Mouse (Mus musculus) heart, embryonic 12.5 days (tissue): ENCODE results near the gene Bmpr2. TPM values are rescaled to one million over a fixed set of nuclear protein-coding genes. Genes with fewer than 3 reads are reported as not detected.

Experiments used
- ATAC-seq: fragments of 200-750 bp; cut with Nextera tagmentation; 2 replicates; pipeline ENCODE4 v1.8.0; 2017; ENCODE audit warnings: moderate TSS enrichment, moderate library complexity; ENCODE audit not compliant: insufficient number of reproducible peaks, low FRiP score
- H3K27ac ChIP-seq: fragments of 300-500 bp; sonication (generic); 2 replicates; pipeline ENCODE4 v1.5.1; 2016; ENCODE audit warnings: mild to moderate bottlenecking, moderate library complexity; ENCODE audit not compliant: poor library complexity, severe bottlenecking
- H3K27me3 ChIP-seq: fragments of 300-500 bp; sonication (generic); replicated peaks from 2 replicates; pipeline ENCODE4 v1.6.1; 2016; ENCODE audit warnings: mild to moderate bottlenecking, moderate library complexity
- H3K36me3 ChIP-seq: fragments of 300-500 bp; sonication (generic); 2 replicates; pipeline ENCODE4 v1.6.1; 2016; ENCODE audit warnings: mild to moderate bottlenecking, moderate library complexity
- H3K4me1 ChIP-seq: fragments of 300-500 bp; sonication (generic); replicated peaks from 2 replicates; pipeline ENCODE4 v1.6.1; 2016; ENCODE audit warnings: mild to moderate bottlenecking
- H3K4me2 ChIP-seq: fragments of 300-500 bp; sonication (generic); 2 replicates; pipeline ENCODE4 v1.6.1; 2016; ENCODE audit warnings: mild to moderate bottlenecking, moderate library complexity
- H3K4me3 ChIP-seq: fragments of 300-500 bp; sonication (generic); 2 replicates; pipeline ENCODE4 v1.5.1; 2016; ENCODE audit warnings: mild to moderate bottlenecking
- H3K9ac ChIP-seq: fragments of 300-500 bp; sonication (generic); 2 replicates; pipeline ENCODE4 v1.6.1; 2016; ENCODE audit warnings: mild to moderate bottlenecking, moderate library complexity
- H3K9me3 ChIP-seq: fragments of 300-500 bp; sonication (generic); replicated peaks from 2 replicates; pipeline ENCODE4 v1.6.1; 2016; ENCODE audit warnings: mild to moderate bottlenecking, moderate library complexity
- WGBS: fragments of 180-500 bp; shearing (Covaris S2); methylation state at CpG from one replicate; pipeline ENCODE4 v1.1.7; 2016; 5-methylcytosine and 5-hydroxymethylcytosine counted together
- polyA plus RNA-seq: library from polyadenylated mRNA; unstranded; fragments of >200 nt; fragmentation: Nextera tagmentation; extraction: Ambion mirVana; gene quantifications from 2 replicates; pipeline ENCODE4 v1.2.1, GENCODE M21; 2016

Bmpr2 gene
- polyA plus RNA-seq, 1 experiment from 2014 or later, result 8.7 TPM

GRCm38 (mm10) chr1:59795336-59795735 lies 32.1 kb downstream of the Bmpr2 start:
- H3K27ac ChIP-seq, result no peak overlapping the region
- H3K4me1 ChIP-seq, result 0 out of 2 replicates have a peak, but pooled peaks cover 4% of the 10 kb centered on the region
- H3K9me3 ChIP-seq, result no peaks in the 10 kb centered on the region
- H3K4me3 ChIP-seq, result no peak overlapping the region
- H3K9ac ChIP-seq, result no peak overlapping the region
- WGBS, result 52% methylated on average over 1 of the region's 1 CpGs
- no peaks in the 10 kb centered on the region for H3K36me3 ChIP-seq
- H3K4me2 ChIP-seq, result no peak overlapping the region
- H3K27me3 ChIP-seq, result no peaks in the 10 kb centered on the region
- ATAC-seq, result no peak

GRCm38 (mm10) chr1:59797865-59798264 lies 34.7 kb downstream of the Bmpr2 start:
- Histone ChIP-seq H3K4me1 (peaks cover 6% of the 10 kb centered on the region), H3K4me2 (no peak overlapping the region), H3K4me3 (no peak overlapping the region), H3K9ac (no peak overlapping the region), H3K36me3 (no peaks in the 10 kb centered on the region; the same call in 1 of the 2 replicates), H3K27me3 (no peaks in the 10 kb centered on the region), H3K27ac (no peak overlapping the region), H3K9me3 (no peaks in the 10 kb centered on the region)
- no peak for ATAC-seq
- 58% methylated on average over 2 of the region's 2 CpGs for WGBS

GRCm38 (mm10) chr1:59804363-59804762 lies 41.2 kb downstream of the Bmpr2 start:
- no peaks in the 10 kb centered on the region for H3K9me3 ChIP-seq
- H3K4me3 ChIP-seq, result no peak overlapping the region
- H3K4me2 ChIP-seq, result no peak overlapping the region
- ATAC-seq, result peak; percentile 63
- H3K36me3 ChIP-seq, result no peaks in the 10 kb centered on the region; the same call in 1 of the 2 replicates
- H3K27ac ChIP-seq, result peak overlapping the region; percentile 43; the same call in 1 of the 2 replicates
- H3K27me3 ChIP-seq, result no peaks in the 10 kb centered on the region
- 33% methylated on average over 2 of the region's 2 CpGs for WGBS
- no peak overlapping the region for H3K9ac ChIP-seq
- H3K4me1 ChIP-seq, result peaks cover 21% of the 10 kb centered on the region

- 0 out of 2 replicates have a peak, but pooled peaks cover 2% of the 10 kb centered on the region for H3K4me1 ChIP-seq
- ATAC-seq, result no peak
- WGBS, result 57% methylated on average over 2 of the region's 2 CpGs
Observed at GRCm38 (mm10) chr1:59809921-59810320, 46.7 kb downstream of the Bmpr2 start.

GRCm38 (mm10) chr1:59812782-59813181 lies 49.6 kb downstream of the Bmpr2 start:
- Histone ChIP-seq H3K27ac (no peak overlapping the region), H3K36me3 (peaks cover 24% of the 10 kb centered on the region), H3K9me3 (no peaks in the 10 kb centered on the region), H3K4me2 (no peak overlapping the region), H3K4me3 (no peak overlapping the region), H3K9ac (no peak overlapping the region), H3K4me1 (no peaks in the 10 kb centered on the region), H3K27me3 (no peaks in the 10 kb centered on the region)
- WGBS, result 86% methylated on average over 4 of the region's 4 CpGs
- no peak for ATAC-seq

More at GRCm38 (mm10) chr1:59809921-59810320, 46.7 kb downstream of the Bmpr2 start:
- no peak overlapping the region for H3K4me2 ChIP-seq
- H3K27ac ChIP-seq, result no peak overlapping the region
- no peaks in the 10 kb centered on the region for H3K27me3 ChIP-seq
- H3K9me3 ChIP-seq, result no peaks in the 10 kb centered on the region
- H3K4me3 ChIP-seq, result no peak overlapping the region
- H3K9ac ChIP-seq, result no peak overlapping the region
- no peaks in the 10 kb centered on the region for H3K36me3 ChIP-seq

GRCm38 (mm10) chr1:59825421-59825820 lies 62.2 kb downstream of the Bmpr2 start:
- Histone ChIP-seq H3K4me1 (no peaks in the 10 kb centered on the region), H3K4me2 (no peak overlapping the region), H3K36me3 (peaks cover 23% of the 10 kb centered on the region), H3K27me3 (no peaks in the 10 kb centered on the region), H3K27ac (no peak overlapping the region), H3K9ac (no peak overlapping the region), H3K9me3 (no peaks in the 10 kb centered on the region), H3K4me3 (no peak overlapping the region)
- ATAC-seq, result no peak

- Histone ChIP-seq H3K36me3 (peaks cover 22% of the 10 kb centered on the region), H3K4me3 (no peak overlapping the region), H3K9ac (no peak overlapping the region), H3K4me2 (no peak overlapping the region), H3K27ac (no peak overlapping the region), H3K9me3 (no peaks in the 10 kb centered on the region), H3K27me3 (no peaks in the 10 kb centered on the region), H3K4me1 (no peaks in the 10 kb centered on the region)
- no peak for ATAC-seq
- WGBS, result 78% methylated on average over 8 of the region's 8 CpGs
Observed at GRCm38 (mm10) chr1:59826583-59826982, 63.4 kb downstream of the Bmpr2 start.

- no peak for ATAC-seq
- 60% methylated on average over 2 of the region's 2 CpGs for WGBS
- Histone ChIP-seq H3K27me3 (no peaks in the 10 kb centered on the region), H3K36me3 (peaks cover 14% of the 10 kb centered on the region), H3K4me1 (peaks cover 3% of the 10 kb centered on the region), H3K4me2 (no peak overlapping the region), H3K9ac (no peak overlapping the region), H3K4me3 (no peak overlapping the region), H3K9me3 (no peaks in the 10 kb centered on the region), H3K27ac (no peak overlapping the region)
Observed at GRCm38 (mm10) chr1:59829410-59829809, 66.2 kb downstream of the Bmpr2 start.

- Histone ChIP-seq H3K4me1 (peaks cover 3% of the 10 kb centered on the region), H3K4me3 (no peak overlapping the region), H3K4me2 (no peak overlapping the region), H3K36me3 (peaks cover 11% of the 10 kb centered on the region), H3K27me3 (no peaks in the 10 kb centered on the region), H3K27ac (no peak overlapping the region), H3K9ac (no peak overlapping the region), H3K9me3 (no peaks in the 10 kb centered on the region)
- ATAC-seq, result peak; percentile 29; the same call in 1 of the 2 replicates
- 51% methylated on average over 6 of the region's 6 CpGs for WGBS
Observed at GRCm38 (mm10) chr1:59830194-59830593, 67.0 kb downstream of the Bmpr2 start.

GRCm38 (mm10) chr1:59833723-59834122 lies 70.5 kb downstream of the Bmpr2 start:
- peak; percentile 75 for ATAC-seq
- Histone ChIP-seq H3K27me3 (no peaks in the 10 kb centered on the region), H3K36me3 (no peaks in the 10 kb centered on the region), H3K27ac (0 out of 2 replicates have a peak overlapping the region, but pooled peaks have one; percentile 54), H3K4me1 (peaks cover 3% of the 10 kb centered on the region), H3K9ac (no peak overlapping the region), H3K9me3 (no peaks in the 10 kb centered on the region), H3K4me2 (no peak overlapping the region), H3K4me3 (no peak overlapping the region)
- WGBS, result 4% methylated on average over 2 of the region's 2 CpGs

- 76% methylated on average over 8 of the region's 8 CpGs for WGBS
- H3K9me3 ChIP-seq, result no peaks in the 10 kb centered on the region
- no peak overlapping the region for H3K4me2 ChIP-seq
- no peaks in the 10 kb centered on the region for H3K27me3 ChIP-seq
- no peaks in the 10 kb centered on the region for H3K4me1 ChIP-seq
- no peak overlapping the region for H3K4me3 ChIP-seq
- no peak for ATAC-seq
- peaks cover 38% of the 10 kb centered on the region for H3K36me3 ChIP-seq
- no peak overlapping the region for H3K9ac ChIP-seq
- H3K27ac ChIP-seq, result no peak overlapping the region
Observed at GRCm38 (mm10) chr1:59848327-59848726, 85.1 kb downstream of the Bmpr2 start.

GRCm38 (mm10) chr1:59859046-59859445 lies 95.8 kb downstream of the Bmpr2 start:
- H3K27ac ChIP-seq, result no peak overlapping the region
- no peak overlapping the region for H3K4me3 ChIP-seq
- H3K36me3 ChIP-seq, result peaks cover 46% of the 10 kb centered on the region
- H3K27me3 ChIP-seq, result no peaks in the 10 kb centered on the region
- H3K9me3 ChIP-seq, result no peaks in the 10 kb centered on the region; the same call in 1 of the 2 replicates
- H3K9ac ChIP-seq, result no peak overlapping the region
- peaks cover 8% of the 10 kb centered on the region; the same call in 1 of the 2 replicates for H3K4me1 ChIP-seq
- 97% methylated on average over 1 of the region's 1 CpGs for WGBS
- H3K4me2 ChIP-seq, result no peak overlapping the region
- ATAC-seq, result no peak
